In the genomic region with DNA sequence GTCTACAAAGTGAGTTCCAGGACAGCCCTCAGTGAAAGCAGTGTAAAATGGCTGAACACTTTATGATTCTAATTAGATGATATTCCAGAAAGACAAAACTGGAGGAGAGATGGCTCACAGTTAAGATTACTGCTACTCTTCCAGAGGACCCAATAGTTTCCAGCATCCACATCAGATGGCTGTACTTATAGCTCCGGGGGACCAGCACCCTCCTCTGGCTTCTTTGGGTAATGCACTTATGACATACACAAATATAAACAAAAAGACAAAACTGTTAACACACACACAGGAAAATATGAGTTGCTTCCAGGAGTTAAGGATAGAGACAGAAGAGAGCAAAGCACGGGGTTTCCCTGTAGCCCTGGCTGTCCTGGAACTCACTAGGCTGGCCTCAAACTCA, we compare ENCODE assay signal across 10 mouse cellular contexts. TPM values are rescaled to one million over a fixed set of nuclear protein-coding genes. Genes with fewer than 3 reads are reported as not detected.
DNase-seq lines count a peak whose midpoint lies in the region; ATAC-seq and TF ChIP-seq lines count a peak whose summit lies in the region.
"Had no signal": no experiment of that assay in that cellular context is flagged by ENCODE, and none has a peak within 500 bp of the region (broad histone marks: within the 10 kb centered on the region; RNA-seq: fewer than 3 reads in every experiment).

No protein-coding gene starts in this region.

- H3K9ac ChIP-seq in neural tube, embryonic 11.5 days (ENCODE audit: low read length), result no peak overlapping the region
- H3K9ac ChIP-seq: intestine, embryonic 15.5 days; lung, embryonic 15.5 days had no signal

- peak; percentile 25 for DNase-seq in gastrocnemius, adult 2 months
- DNase-seq in gastrocnemius, postnatal 25 days, result no peak
- DNase-seq in neural tube, embryonic 11.5 days (ENCODE audit: low spot score), result peak; percentile 14
- DNase-seq in neural tube, embryonic 10.5 days (ENCODE audit: extremely low spot score, low spot score), result no peak
- DNase-seq in brain, adult 2 months (ENCODE audit: low read depth, low spot score), result peak; percentile 50
- DNase-seq in retina, embryonic 14.5 days (ENCODE audit: low spot score), result peak; percentile 28
- DNase-seq in urinary bladder, postnatal 4 days (ENCODE audit: low spot score in 2 of 2), result no peak
- no peak for DNase-seq in heart, postnatal 25 days (ENCODE audit: low spot score)

- no peaks in the 10 kb centered on the region for H3K27me3 ChIP-seq in neural tube, embryonic 11.5 days (ENCODE audit: control insufficient read depth, insufficient read depth, low read length)
- H3K27me3 ChIP-seq: intestine, embryonic 15.5 days; lung, embryonic 15.5 days had no signal

- ATAC-seq in neural tube, embryonic 11.5 days (ENCODE audit: insufficient read depth, low FRiP score, low TSS enrichment), result no peak
- ATAC-seq: intestine, embryonic 15.5 days had no signal

- H3K27ac ChIP-seq in gastrocnemius, adult 2 months, result no peak overlapping the region
- no peak overlapping the region for H3K27ac ChIP-seq in neural tube, embryonic 11.5 days (ENCODE audit: low read depth, low read length)
- H3K27ac ChIP-seq: intestine, embryonic 15.5 days; lung, embryonic 15.5 days had no signal

- no peaks in the 10 kb centered on the region for H3K36me3 ChIP-seq in neural tube, embryonic 11.5 days (ENCODE audit: control insufficient read depth, insufficient read depth, low read length)
- H3K36me3 ChIP-seq: intestine, embryonic 15.5 days; lung, embryonic 15.5 days had no signal

- H3K4me3 ChIP-seq in gastrocnemius, adult 2 months, result no peak overlapping the region
- no peak overlapping the region for H3K4me3 ChIP-seq in neural tube, embryonic 11.5 days (ENCODE audit: low read depth, low read length)
- H3K4me3 ChIP-seq: intestine, embryonic 15.5 days; lung, embryonic 15.5 days had no signal

- peak; percentile 65 for TF ChIP-seq CTCF in gastrocnemius, adult 2 months (IDR thresholded peaks at IDR 0.05)

- H3K4me2 ChIP-seq in neural tube, embryonic 11.5 days (ENCODE audit: low read depth), result no peak overlapping the region
- H3K4me2 ChIP-seq: intestine, embryonic 15.5 days; lung, embryonic 15.5 days had no signal

- H3K4me1 ChIP-seq in neural tube, embryonic 11.5 days (ENCODE audit: control insufficient read depth, insufficient read depth, low read length), result no peaks in the 10 kb centered on the region
- H3K4me1 ChIP-seq: intestine, embryonic 15.5 days; lung, embryonic 15.5 days had no signal

- 90% methylated on average over 2 of the region's 2 CpGs for WGBS in neural tube, embryonic 11.5 days

- intact Hi-C loops in gastrocnemius, adult 2 months (cut with DNase I), result no loop called here
- intact Hi-C loops in heart, postnatal 25 days (cut with DNase I), result loop anchor here (2.0 to 5.0 kb wide), 3 partner anchors 43 to 105 kb away; a partner anchor contains a TSS

- no peaks in the 10 kb centered on the region for H3K9me3 ChIP-seq in neural tube, embryonic 11.5 days (ENCODE audit: control insufficient read depth, low read length)
- H3K9me3 ChIP-seq: intestine, embryonic 15.5 days; lung, embryonic 15.5 days had no signal

RNA-seq across cellular contexts. Expression of a gene that starts 35.5 kb away (rescaled TPM):
- total RNA-seq in gastrocnemius, adult 2 months (2021), result 10 to 100 TPM; 11.1 to 14.2 TPM
- total RNA-seq in gastrocnemius, postnatal 25 days (2021), result 10 to 100 TPM in 1 of 2 experiments, 1 to 10 TPM in 1; 9.3 to 11.2 TPM
- polyA plus RNA-seq in neural tube, embryonic 11.5 days (2014; fragmentation: Nextera tagmentation; extraction: Ambion mirVana), result 135 and 152 TPM in 2 replicates
- 10 to 100 TPM; 11.8 to 14.0 TPM for total RNA-seq in heart, postnatal 25 days (2021)

RNA-seq across cellular contexts. Expression of a gene that starts 43.1 kb away (rescaled TPM):
- 10 to 100 TPM; 19.8 to 26.1 TPM for total RNA-seq in gastrocnemius, adult 2 months (2021)
- total RNA-seq in gastrocnemius, postnatal 25 days (2021), result 10 to 100 TPM; 15.1 to 20.7 TPM
- polyA plus RNA-seq in neural tube, embryonic 11.5 days (2014; fragmentation: Nextera tagmentation; extraction: Ambion mirVana), result 26.0 and 32.5 TPM in 2 replicates
- 10 to 100 TPM in 1 of 2 experiments, 1 to 10 TPM in 1; 8.0 to 10.9 TPM for total RNA-seq in heart, postnatal 25 days (2021)

Comparison
In these comparisons a context has a peak if more than half of its experiments do, and no peak if none do; other contexts are left out.
1. DNase-seq: peak in gastrocnemius, adult 2 months (single experiment), neural tube, embryonic 11.5 days (single experiment), brain, adult 2 months (single experiment) and retina, embryonic 14.5 days (single experiment); none in gastrocnemius, postnatal 25 days (single experiment), neural tube, embryonic 10.5 days (single experiment), urinary bladder, postnatal 4 days (0 of 2) and heart, postnatal 25 days (single experiment).